Mouse (Mus musculus) kidney, embryonic 14.5 days (tissue): ENCODE results near the gene Il17d. TPM values are rescaled to one million over a fixed set of nuclear protein-coding genes. Genes with fewer than 3 reads are reported as not detected.

ENCODE experiments used
- ATAC-seq: fragments of 200-750 bp; cut with Nextera tagmentation; 2 replicates; pipeline ENCODE4 v1.8.0; 2017; ENCODE audit warnings: moderate number of reproducible peaks, mild to moderate bottlenecking, moderate TSS enrichment, moderate library complexity; ENCODE audit not compliant: low FRiP score, low TSS enrichment
- H3K27ac ChIP-seq: fragments of 300-500 bp; sonication (generic); 2 replicates; pipeline ENCODE4 v1.5.1; 2014; ENCODE audit warnings: low read depth, mild to moderate bottlenecking, low read length, moderate library complexity, mixed read lengths
- H3K27me3 ChIP-seq: fragments of 300-500 bp; sonication (generic); 2 replicates; pipeline ENCODE4 v1.6.1; 2014; ENCODE audit warnings: mild to moderate bottlenecking, low read length; ENCODE audit not compliant: control insufficient read depth, insufficient read depth
- H3K36me3 ChIP-seq: fragments of 300-500 bp; sonication (generic); 2 replicates; pipeline ENCODE4 v1.6.1; 2014; ENCODE audit warnings: low read length, mixed read lengths; ENCODE audit not compliant: control insufficient read depth, insufficient read depth
- H3K4me1 ChIP-seq: fragments of 300-500 bp; sonication (generic); 2 replicates; pipeline ENCODE4 v1.6.1; 2014; ENCODE audit warnings: low read length, mixed read lengths; ENCODE audit not compliant: control insufficient read depth, insufficient read depth
- H3K4me2 ChIP-seq: fragments of 300-500 bp; sonication (generic); replicated peaks from 2 replicates; pipeline ENCODE4 v1.6.1; 2014; ENCODE audit warnings: low read depth, mild to moderate bottlenecking, low read length
- H3K4me3 ChIP-seq: fragments of 300-500 bp; sonication (generic); 2 replicates; pipeline ENCODE4 v1.5.1; 2014; ENCODE audit warnings: mild to moderate bottlenecking, low read length
- H3K9ac ChIP-seq: fragments of 300-500 bp; sonication (generic); 2 replicates; pipeline ENCODE4 v1.6.1; 2014; ENCODE audit warnings: low read depth, mild to moderate bottlenecking, low read length, moderate library complexity
- H3K9me3 ChIP-seq: fragments of 300-500 bp; sonication (generic); 2 replicates; pipeline ENCODE4 v1.6.1; 2016; ENCODE audit warnings: low read length; ENCODE audit not compliant: control insufficient read depth
- WGBS: fragments of 180-500 bp; shearing (Covaris S2); extraction: QIAGEN DNeasy Blood & Tissue Kit; methylation state at CpG from one replicate; pipeline ENCODE4 v1.1.7; 2014; 5-methylcytosine and 5-hydroxymethylcytosine counted together
- polyA plus RNA-seq: library from polyadenylated mRNA; unstranded; fragments of >200 nt; fragmentation: Nextera tagmentation; extraction: Ambion mirVana; gene quantifications from 2 replicates; pipeline ENCODE4 v1.2.1, GENCODE M21; 2014

Il17d gene
- polyA plus RNA-seq, 1 experiment from 2014 or later: 1.2 TPM

- Histone ChIP-seq H3K27ac (no peak overlapping the region), H3K9ac (no peak overlapping the region), H3K4me3 (no peak overlapping the region), H3K36me3 (no peaks in the 10 kb centered on the region), H3K4me1 (0 out of 2 replicates have a peak, but pooled peaks cover 4% of the 10 kb centered on the region), H3K27me3 (no peaks in the 10 kb centered on the region), H3K9me3 (0 out of 2 replicates have a peak, but pooled peaks cover 5% of the 10 kb centered on the region), H3K4me2 (no peak overlapping the region)
- ATAC-seq: no peak
- WGBS: 74% methylated on average over 34 of the region's 34 CpGs
Observed at GRCm38 (mm10) chr14:57542231-57542630, 17.7 kb downstream of the Il17d start.

GRCm38 (mm10) chr14:57543420-57544039, 19.0 kb downstream of the Il17d start:
- Histone ChIP-seq H3K9ac (no peak overlapping the region), H3K4me2 (no peak overlapping the region), H3K27me3 (no peaks in the 10 kb centered on the region), H3K4me1 (0 out of 2 replicates have a peak, but pooled peaks cover 7% of the 10 kb centered on the region), H3K9me3 (0 out of 2 replicates have a peak, but pooled peaks cover 5% of the 10 kb centered on the region), H3K36me3 (no peaks in the 10 kb centered on the region), H3K4me3 (no peak overlapping the region), H3K27ac (no peak overlapping the region)
- WGBS: 93% methylated on average over 13 of the region's 13 CpGs
- ATAC-seq: no peak

GRCm38 (mm10) chr14:57545526-57545925, 20.9 kb downstream of the Il17d start:
- Histone ChIP-seq H3K9me3 (0 out of 2 replicates have a peak, but pooled peaks cover 5% of the 10 kb centered on the region), H3K27ac (no peak overlapping the region), H3K4me2 (no peak overlapping the region), H3K4me3 (no peak overlapping the region), H3K4me1 (0 out of 2 replicates have a peak, but pooled peaks cover 7% of the 10 kb centered on the region), H3K9ac (no peak overlapping the region), H3K27me3 (no peaks in the 10 kb centered on the region), H3K36me3 (peaks cover 7% of the 10 kb centered on the region; the same call in 1 of the 2 replicates)
- WGBS: 85% methylated on average over 17 of the region's 17 CpGs
- ATAC-seq: no peak

GRCm38 (mm10) chr14:57546131-57546530, 21.6 kb downstream of the Il17d start:
- ATAC-seq: no peak
- Histone ChIP-seq H3K4me3 (no peak overlapping the region), H3K9ac (no peak overlapping the region), H3K27me3 (no peaks in the 10 kb centered on the region), H3K4me1 (0 out of 2 replicates have a peak, but pooled peaks cover 7% of the 10 kb centered on the region), H3K27ac (no peak overlapping the region), H3K36me3 (peaks cover 7% of the 10 kb centered on the region; the same call in 1 of the 2 replicates), H3K9me3 (0 out of 2 replicates have a peak, but pooled peaks cover 5% of the 10 kb centered on the region), H3K4me2 (no peak overlapping the region)
- 78% methylated on average over 8 of the region's 8 CpGs for WGBS

GRCm38 (mm10) chr14:57546557-57547021, 22.0 kb downstream of the Il17d start:
- H3K27me3 ChIP-seq: no peaks in the 10 kb centered on the region
- H3K9me3 ChIP-seq: 0 out of 2 replicates have a peak, but pooled peaks cover 5% of the 10 kb centered on the region
- WGBS: 16% methylated on average over 13 of the region's 13 CpGs
- H3K4me1 ChIP-seq: 0 out of 2 replicates have a peak, but pooled peaks cover 7% of the 10 kb centered on the region
- ATAC-seq: peak; percentile 70
- no peak overlapping the region for H3K27ac ChIP-seq
- H3K4me2 ChIP-seq: no peak overlapping the region
- H3K9ac ChIP-seq: no peak overlapping the region
- peaks cover 7% of the 10 kb centered on the region; the same call in 1 of the 2 replicates for H3K36me3 ChIP-seq
- H3K4me3 ChIP-seq: no peak overlapping the region

GRCm38 (mm10) chr14:57547062-57547461, 22.5 kb downstream of the Il17d start:
- Histone ChIP-seq H3K9ac (no peak overlapping the region), H3K36me3 (peaks cover 7% of the 10 kb centered on the region; the same call in 1 of the 2 replicates), H3K4me3 (no peak overlapping the region), H3K4me2 (no peak overlapping the region), H3K4me1 (0 out of 2 replicates have a peak, but pooled peaks cover 7% of the 10 kb centered on the region), H3K27ac (no peak overlapping the region), H3K27me3 (no peaks in the 10 kb centered on the region), H3K9me3 (0 out of 2 replicates have a peak, but pooled peaks cover 5% of the 10 kb centered on the region)
- WGBS: 76% methylated on average over 5 of the region's 5 CpGs
- ATAC-seq: no peak

GRCm38 (mm10) chr14:57552945-57553344, 28.4 kb downstream of the Il17d start:
- no peak overlapping the region for H3K27ac ChIP-seq
- H3K4me2 ChIP-seq: no peak overlapping the region
- H3K9me3 ChIP-seq: no peaks in the 10 kb centered on the region
- no peaks in the 10 kb centered on the region for H3K27me3 ChIP-seq
- no peaks in the 10 kb centered on the region for H3K4me1 ChIP-seq
- ATAC-seq: no peak
- H3K36me3 ChIP-seq: peaks cover 7% of the 10 kb centered on the region; the same call in 1 of the 2 replicates
- H3K9ac ChIP-seq: no peak overlapping the region
- no peak overlapping the region for H3K4me3 ChIP-seq

- H3K36me3 ChIP-seq: peaks cover 2% of the 10 kb centered on the region; the same call in 1 of the 2 replicates
- H3K4me3 ChIP-seq: no peak overlapping the region
- no peak overlapping the region for H3K27ac ChIP-seq
- H3K4me1 ChIP-seq: no peaks in the 10 kb centered on the region
- no peak overlapping the region for H3K4me2 ChIP-seq
- no peaks in the 10 kb centered on the region for H3K27me3 ChIP-seq
- no peak overlapping the region for H3K9ac ChIP-seq
- 80% methylated on average over 5 of the region's 5 CpGs for WGBS
- no peak for ATAC-seq
- H3K9me3 ChIP-seq: no peaks in the 10 kb centered on the region
Observed at GRCm38 (mm10) chr14:57554434-57554833, 29.9 kb downstream of the Il17d start.

- Histone ChIP-seq H3K4me3 (no peak overlapping the region), H3K27me3 (no peaks in the 10 kb centered on the region), H3K4me1 (no peaks in the 10 kb centered on the region), H3K9me3 (no peaks in the 10 kb centered on the region), H3K27ac (no peak overlapping the region), H3K4me2 (no peak overlapping the region), H3K36me3 (no peaks in the 10 kb centered on the region), H3K9ac (no peak overlapping the region)
- WGBS: 87% methylated on average over 7 of the region's 7 CpGs
- ATAC-seq: no peak
Observed at GRCm38 (mm10) chr14:57555471-57556070, 31.0 kb downstream of the Il17d start.
